Mouse (Mus musculus) ovary, postnatal 14 days (tissue): ENCODE results near the gene Slc35e1.

Experiments
- DNase-seq: peaks from one replicate; pipeline ENCODE4 v3.0.0; 2022; ENCODE audit warnings: low spot score

Slc35e1 gene

DNA sequence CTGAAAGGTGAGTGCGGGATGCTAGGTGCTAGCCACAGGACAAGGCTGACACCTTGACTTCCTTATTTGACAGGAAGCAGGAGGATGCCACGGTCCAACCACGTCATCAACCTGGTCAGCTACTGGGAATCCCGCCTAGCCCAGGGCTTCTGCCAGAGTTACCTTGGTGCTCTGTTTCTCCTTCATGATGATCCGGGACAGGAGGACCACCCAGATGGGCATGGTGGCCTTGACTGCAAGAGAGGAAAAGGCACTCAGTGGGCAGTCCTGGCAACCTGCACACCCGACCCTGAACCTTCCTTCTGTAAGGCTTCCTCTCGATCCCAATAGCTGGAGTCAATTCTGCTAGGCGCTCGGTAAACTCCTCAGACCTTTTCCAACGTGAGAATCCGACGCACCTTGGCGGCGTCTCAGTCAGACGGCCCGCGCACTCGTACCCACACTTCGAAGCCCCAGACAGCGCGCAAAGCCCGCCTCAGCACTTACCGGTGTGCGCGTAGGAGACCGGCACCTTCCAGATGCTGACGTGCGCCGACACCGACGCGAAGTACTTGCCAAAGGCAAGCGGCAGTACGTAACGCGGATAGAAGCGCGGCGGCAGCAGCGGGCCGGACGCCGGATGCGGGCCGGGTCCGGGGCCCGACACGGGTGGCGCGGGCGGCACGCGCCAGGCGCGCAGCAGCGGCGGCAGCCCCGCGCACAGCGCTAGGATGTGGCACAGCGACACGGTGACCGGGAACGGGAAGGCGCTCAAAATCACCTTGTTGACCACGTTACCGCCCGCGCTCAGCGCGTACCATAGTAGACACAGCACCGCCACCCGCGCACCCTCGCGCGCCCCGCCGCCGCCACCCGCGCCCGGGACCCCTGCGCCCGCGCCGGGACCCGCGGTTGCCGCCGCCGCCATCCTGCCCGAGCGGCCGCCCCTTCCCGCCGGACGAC lies at the start of gene Slc35e1:
Gene Slc35e1 (minus strand): TSS at position 935 of the 942 bp plus-strand sequence.
- peak; percentile 25 for DNase-seq

DNA sequence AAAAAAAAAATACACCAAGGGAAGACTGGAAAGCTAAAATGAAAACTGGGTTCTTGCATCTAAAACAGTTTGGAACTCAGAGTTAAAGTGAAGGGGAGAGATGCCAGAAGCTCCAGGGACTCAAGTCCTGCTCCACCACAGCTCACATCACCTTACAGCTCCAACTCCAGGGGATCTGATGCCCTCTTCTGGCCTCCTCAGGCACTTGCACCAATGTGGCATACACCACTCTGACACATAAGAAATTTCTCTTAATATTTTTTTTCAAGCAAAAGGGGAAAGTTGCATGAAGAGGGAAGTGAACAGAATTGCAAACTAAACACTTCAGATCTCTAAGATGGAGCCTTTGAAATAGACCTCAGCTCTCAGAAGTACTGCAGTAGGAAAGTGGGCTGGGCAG lies 46.8 kb upstream of the Slc35e1 start:
- DNase-seq = no peak

- DNase-seq = no peak
Observed at GRCm38 (mm10) chr8:72534888-72535287, 42.5 kb upstream of the Slc35e1 start.

DNA sequence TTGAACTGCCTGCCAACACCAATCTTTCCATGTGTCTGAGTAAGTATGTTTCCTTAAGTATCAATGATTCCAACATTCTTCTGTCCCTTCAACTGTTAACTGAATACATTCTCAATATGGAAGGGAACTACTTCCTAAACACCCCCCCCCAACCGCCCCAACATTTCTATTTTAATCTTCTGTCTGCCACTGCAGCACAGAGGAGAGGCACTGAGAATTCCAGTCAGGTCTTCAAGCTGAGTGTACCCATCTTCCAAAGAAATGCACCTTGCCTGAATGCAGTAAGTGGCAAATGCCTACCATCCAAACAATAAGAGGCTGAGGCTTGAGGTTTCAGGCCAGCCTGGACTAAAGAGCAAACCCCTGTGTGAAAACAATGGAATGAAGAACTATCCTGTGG lies 39.7 kb upstream of the Slc35e1 start:
- no peak for DNase-seq

GRCm38 (mm10) chr8:72521888-72522287 lies 29.5 kb upstream of the Slc35e1 start:
- no peak for DNase-seq

GRCm38 (mm10) chr8:72517421-72517988 lies 25.1 kb upstream of the Slc35e1 start:
- no peak for DNase-seq

DNA sequence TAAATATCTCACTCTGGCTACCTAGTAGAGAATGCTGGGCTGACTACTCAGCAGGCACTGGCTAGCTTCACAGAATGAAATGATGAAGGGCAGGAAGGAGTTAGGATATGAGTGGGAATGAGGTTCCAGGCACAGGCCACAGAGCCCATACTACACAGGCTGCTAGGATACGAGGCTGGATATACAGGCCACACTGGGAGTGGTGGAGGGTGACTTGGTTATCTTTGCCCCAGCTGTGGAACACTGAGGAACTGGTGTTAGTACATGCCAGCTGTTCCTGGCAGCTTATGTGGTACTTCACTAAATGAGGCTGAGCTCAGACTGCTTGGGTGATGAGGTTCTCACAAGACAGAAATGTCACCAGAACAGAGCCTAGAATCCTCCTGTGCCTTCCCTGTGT lies 20.7 kb upstream of the Slc35e1 start:
- no peak for DNase-seq

GRCm38 (mm10) chr8:72512648-72513047 lies 20.2 kb upstream of the Slc35e1 start:
- DNase-seq = no peak

GRCm38 (mm10) chr8:72507505-72507904 lies 15.1 kb upstream of the Slc35e1 start:
- no peak for DNase-seq

GRCm38 (mm10) chr8:72504637-72505314 lies 12.4 kb upstream of the Slc35e1 start:
- no peak for DNase-seq

GRCm38 (mm10) chr8:72504137-72504536 lies 11.7 kb upstream of the Slc35e1 start:
- no peak for DNase-seq

DNA sequence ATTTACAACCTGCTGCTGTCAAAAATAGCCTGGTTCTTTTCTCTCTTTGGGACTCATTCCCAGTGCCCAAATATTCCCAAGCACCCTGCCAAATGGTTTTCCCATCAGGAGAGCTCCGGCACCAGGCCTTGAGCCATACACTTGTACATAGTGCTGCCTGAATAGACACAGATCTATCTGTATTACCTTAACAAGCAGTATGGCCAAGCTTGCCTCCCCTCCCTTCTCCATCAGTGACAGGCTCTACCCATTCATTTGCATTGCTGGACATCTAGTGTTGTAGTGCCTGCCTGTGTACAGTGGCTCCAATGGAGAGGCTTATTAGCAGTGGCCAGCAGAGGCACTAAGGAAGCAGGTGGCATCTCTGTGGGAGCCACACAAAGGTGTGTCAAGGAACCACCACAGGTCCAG lies 8.1 kb upstream of the Slc35e1 start:
- no peak for DNase-seq

- no peak for DNase-seq
Observed at GRCm38 (mm10) chr8:72499521-72500284, 7.3 kb upstream of the Slc35e1 start.

DNA sequence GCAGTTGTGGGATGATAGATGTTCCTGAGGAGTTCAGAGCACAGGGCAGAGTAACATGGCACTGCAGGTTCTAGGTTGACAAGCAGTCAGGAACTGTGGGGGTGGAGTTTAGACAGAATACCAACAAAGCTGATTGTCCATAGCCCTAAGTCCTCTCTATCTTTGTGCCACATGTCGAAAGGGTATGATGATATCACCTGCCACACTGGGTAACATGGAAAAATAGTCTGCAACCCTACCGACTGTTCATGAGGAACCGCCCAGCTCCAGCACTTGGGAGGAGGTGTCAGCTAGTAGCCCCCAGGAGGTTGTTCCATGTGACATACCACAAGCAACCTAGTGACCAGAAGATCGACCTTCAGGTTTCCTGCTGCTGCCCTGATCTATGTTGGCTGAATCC lies 6.1 kb upstream of the Slc35e1 start:
- DNase-seq = no peak

DNA sequence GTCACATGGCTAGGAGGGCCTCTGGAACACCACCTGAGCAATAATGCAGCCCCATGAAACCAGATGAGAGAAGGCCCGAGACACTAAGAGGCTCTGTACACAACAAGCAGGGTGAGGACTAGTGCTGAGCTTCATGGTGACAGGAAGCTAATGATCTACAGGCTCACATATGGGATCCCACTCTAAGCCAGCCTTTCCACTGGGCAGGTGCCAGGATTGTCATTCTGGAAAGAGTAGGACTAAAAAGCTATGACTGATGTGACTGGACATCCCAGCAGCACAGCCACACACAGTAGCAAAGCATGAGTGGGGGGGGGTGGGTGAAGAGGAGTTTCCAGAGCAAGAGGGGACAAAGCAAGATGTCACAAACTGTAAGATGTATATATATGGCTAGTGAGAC lies 5.5 kb upstream of the Slc35e1 start:
- DNase-seq = no peak

- no peak for DNase-seq
Observed at GRCm38 (mm10) chr8:72496217-72496616, 3.8 kb upstream of the Slc35e1 start.

GRCm38 (mm10) chr8:72495411-72496111 lies 3.1 kb upstream of the Slc35e1 start:
- no peak for DNase-seq

DNA sequence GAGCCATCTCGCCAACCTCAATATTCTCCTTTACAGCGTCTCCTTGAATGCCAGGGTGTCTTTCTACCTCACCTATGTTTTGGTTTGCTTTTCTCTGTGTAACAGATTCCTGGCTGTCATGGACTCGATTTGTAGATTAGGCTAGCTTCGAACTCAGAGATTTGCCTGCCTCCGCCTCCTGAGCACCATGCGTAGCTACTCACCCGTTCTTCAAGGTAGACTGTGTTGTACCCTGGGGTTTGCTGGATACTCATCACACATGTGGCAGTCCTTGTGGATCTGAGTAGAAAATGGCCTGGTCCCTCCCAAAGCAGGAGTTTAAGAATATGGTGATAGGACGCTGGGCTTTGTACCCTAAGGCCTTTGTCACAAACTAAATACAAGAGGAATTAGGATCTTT lies 967 bp upstream of the Slc35e1 start:
- no peak for DNase-seq

- peak; percentile 99 for DNase-seq
Observed at GRCm38 (mm10) chr8:72492622-72493081, 238 bp upstream of the Slc35e1 start.

DNA sequence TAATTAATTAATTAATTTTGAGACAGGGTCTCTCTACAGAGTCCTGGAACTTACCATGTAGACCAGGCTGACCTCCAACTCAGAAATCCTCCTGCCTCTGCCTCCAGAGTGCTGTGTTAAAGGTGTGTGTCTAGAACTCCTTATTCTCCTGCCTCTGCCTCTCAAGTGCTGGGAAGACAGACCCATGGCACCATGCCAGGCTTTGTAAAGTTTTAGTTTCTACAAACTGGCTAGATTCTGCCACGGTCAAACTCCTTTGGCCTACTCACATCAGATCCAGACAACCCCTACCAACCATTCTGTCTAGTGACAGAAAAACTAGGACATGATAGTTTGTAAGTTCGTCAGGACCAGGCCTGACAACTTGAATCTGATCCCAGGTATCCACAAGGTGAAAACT lies 1.4 kb downstream of the Slc35e1 start:
- no peak for DNase-seq

DNA sequence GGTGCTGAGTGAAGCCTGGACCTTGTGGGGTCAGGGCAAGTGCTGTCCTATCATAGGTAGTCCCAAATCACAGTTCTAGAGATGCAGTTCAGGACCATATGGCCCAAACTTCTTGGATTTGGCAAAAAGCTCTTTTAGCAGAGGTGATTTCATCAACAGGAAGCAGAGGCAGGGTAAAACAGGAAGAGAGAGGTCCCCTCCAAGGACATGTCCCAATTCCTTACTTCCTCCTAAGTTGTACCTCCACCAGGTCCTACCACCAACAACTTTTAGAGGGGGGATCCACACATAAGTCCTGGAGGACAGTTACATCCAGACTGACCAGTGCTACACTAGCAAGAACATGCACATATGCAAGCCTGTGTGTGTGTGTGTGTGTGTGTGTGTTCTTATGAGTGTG lies 5.4 kb downstream of the Slc35e1 start:
- no peak for DNase-seq
